Mouse (Mus musculus) kidney, embryonic 14.5 days (tissue): Measurements from ENCODE around the gene Ern1. TPM values are rescaled to one million over a fixed set of nuclear protein-coding genes. Genes with fewer than 3 reads are reported as not detected.

Experiments used
- ATAC-seq: fragments of 200-750 bp; cut with Nextera tagmentation; 2 replicates; pipeline ENCODE4 v1.8.0; 2017; ENCODE audit warnings: moderate number of reproducible peaks, mild to moderate bottlenecking, moderate TSS enrichment, moderate library complexity; ENCODE audit not compliant: low FRiP score, low TSS enrichment
- H3K27ac ChIP-seq: fragments of 300-500 bp; sonication (generic); 2 replicates; pipeline ENCODE4 v1.5.1; 2014; ENCODE audit warnings: low read depth, mild to moderate bottlenecking, low read length, moderate library complexity, mixed read lengths
- H3K27me3 ChIP-seq: fragments of 300-500 bp; sonication (generic); 2 replicates; pipeline ENCODE4 v1.6.1; 2014; ENCODE audit warnings: mild to moderate bottlenecking, low read length; ENCODE audit not compliant: control insufficient read depth, insufficient read depth
- H3K36me3 ChIP-seq: fragments of 300-500 bp; sonication (generic); 2 replicates; pipeline ENCODE4 v1.6.1; 2014; ENCODE audit warnings: low read length, mixed read lengths; ENCODE audit not compliant: control insufficient read depth, insufficient read depth
- H3K4me1 ChIP-seq: fragments of 300-500 bp; sonication (generic); 2 replicates; pipeline ENCODE4 v1.6.1; 2014; ENCODE audit warnings: low read length, mixed read lengths; ENCODE audit not compliant: control insufficient read depth, insufficient read depth
- H3K4me2 ChIP-seq: fragments of 300-500 bp; sonication (generic); replicated peaks from 2 replicates; pipeline ENCODE4 v1.6.1; 2014; ENCODE audit warnings: low read depth, mild to moderate bottlenecking, low read length
- H3K4me3 ChIP-seq: fragments of 300-500 bp; sonication (generic); 2 replicates; pipeline ENCODE4 v1.5.1; 2014; ENCODE audit warnings: mild to moderate bottlenecking, low read length
- H3K9ac ChIP-seq: fragments of 300-500 bp; sonication (generic); 2 replicates; pipeline ENCODE4 v1.6.1; 2014; ENCODE audit warnings: low read depth, mild to moderate bottlenecking, low read length, moderate library complexity
- H3K9me3 ChIP-seq: fragments of 300-500 bp; sonication (generic); 2 replicates; pipeline ENCODE4 v1.6.1; 2016; ENCODE audit warnings: low read length; ENCODE audit not compliant: control insufficient read depth
- WGBS: fragments of 180-500 bp; shearing (Covaris S2); extraction: QIAGEN DNeasy Blood & Tissue Kit; methylation state at CpG from one replicate; pipeline ENCODE4 v1.1.7; 2014; 5-methylcytosine and 5-hydroxymethylcytosine counted together
- polyA plus RNA-seq: library from polyadenylated mRNA; unstranded; fragments of >200 nt; fragmentation: Nextera tagmentation; extraction: Ambion mirVana; gene quantifications from 2 replicates; pipeline ENCODE4 v1.2.1, GENCODE M21; 2014

Ern1 gene
- polyA plus RNA-seq, 1 experiment from 2014 or later = 9.0 TPM

GRCm38 (mm10) chr11:106425201-106425600 is 62.5 kb downstream of the Ern1 start:
- Histone ChIP-seq H3K27me3 (no peaks in the 10 kb centered on the region), H3K4me3 (no peak overlapping the region), H3K36me3 (peaks cover 11% of the 10 kb centered on the region; the same call in 1 of the 2 replicates), H3K4me2 (no peak overlapping the region), H3K9me3 (no peaks in the 10 kb centered on the region), H3K4me1 (no peaks in the 10 kb centered on the region), H3K27ac (no peak overlapping the region), H3K9ac (no peak overlapping the region)
- 92% methylated on average over 5 of the region's 5 CpGs for WGBS
- no peak for ATAC-seq

- Histone ChIP-seq H3K9me3 (no peaks in the 10 kb centered on the region), H3K9ac (no peak overlapping the region), H3K27ac (no peak overlapping the region), H3K4me1 (no peaks in the 10 kb centered on the region), H3K4me3 (no peak overlapping the region), H3K36me3 (peaks cover 9% of the 10 kb centered on the region; the same call in 1 of the 2 replicates), H3K4me2 (no peak overlapping the region), H3K27me3 (no peaks in the 10 kb centered on the region)
- no peak for ATAC-seq
- WGBS = 68% methylated on average over 9 of the region's 9 CpGs
Observed at GRCm38 (mm10) chr11:106419262-106420102, 68.2 kb downstream of the Ern1 start.

- H3K27ac ChIP-seq = no peak overlapping the region
- ATAC-seq = peak; percentile 76
- no peaks in the 10 kb centered on the region for H3K9me3 ChIP-seq
- H3K4me2 ChIP-seq = no peak overlapping the region
- H3K4me3 ChIP-seq = no peak overlapping the region
- H3K4me1 ChIP-seq = no peaks in the 10 kb centered on the region
- no peak overlapping the region for H3K9ac ChIP-seq
- WGBS = 40% methylated on average over 4 of the region's 4 CpGs
- H3K27me3 ChIP-seq = no peaks in the 10 kb centered on the region
- H3K36me3 ChIP-seq = peaks cover 9% of the 10 kb centered on the region; the same call in 1 of the 2 replicates
Observed at GRCm38 (mm10) chr11:106418622-106419196, 68.9 kb downstream of the Ern1 start.

GRCm38 (mm10) chr11:106417860-106418259 is 69.8 kb downstream of the Ern1 start:
- no peak overlapping the region for H3K4me2 ChIP-seq
- no peak overlapping the region for H3K4me3 ChIP-seq
- H3K27ac ChIP-seq = no peak overlapping the region
- no peak overlapping the region for H3K9ac ChIP-seq
- ATAC-seq = no peak
- peaks cover 5% of the 10 kb centered on the region; the same call in 1 of the 2 replicates for H3K36me3 ChIP-seq
- no peaks in the 10 kb centered on the region for H3K27me3 ChIP-seq
- no peaks in the 10 kb centered on the region for H3K9me3 ChIP-seq
- H3K4me1 ChIP-seq = no peaks in the 10 kb centered on the region
- 92% methylated on average over 2 of the region's 2 CpGs for WGBS

GRCm38 (mm10) chr11:106416331-106416730 is 71.3 kb downstream of the Ern1 start:
- no peak for ATAC-seq
- no peak overlapping the region for H3K9ac ChIP-seq
- H3K9me3 ChIP-seq = no peaks in the 10 kb centered on the region
- H3K27ac ChIP-seq = no peak overlapping the region
- no peak overlapping the region for H3K4me2 ChIP-seq
- H3K4me1 ChIP-seq = no peaks in the 10 kb centered on the region
- WGBS = 81% methylated on average over 3 of the region's 3 CpGs
- peaks cover 5% of the 10 kb centered on the region; the same call in 1 of the 2 replicates for H3K36me3 ChIP-seq
- H3K4me3 ChIP-seq = no peak overlapping the region
- no peaks in the 10 kb centered on the region for H3K27me3 ChIP-seq

- Histone ChIP-seq H3K36me3 (peaks cover 10% of the 10 kb centered on the region; the same call in 1 of the 2 replicates), H3K9ac (no peak overlapping the region), H3K4me2 (no peak overlapping the region), H3K27ac (no peak overlapping the region), H3K9me3 (no peaks in the 10 kb centered on the region), H3K27me3 (no peaks in the 10 kb centered on the region), H3K4me1 (no peaks in the 10 kb centered on the region), H3K4me3 (no peak overlapping the region)
- no peak for ATAC-seq
- 83% methylated on average over 3 of the region's 3 CpGs for WGBS
Observed at GRCm38 (mm10) chr11:106412641-106413360, 74.9 kb downstream of the Ern1 start.

GRCm38 (mm10) chr11:106411157-106411556 is 76.5 kb downstream of the Ern1 start:
- 92% methylated on average over 2 of the region's 2 CpGs for WGBS
- no peak overlapping the region for H3K27ac ChIP-seq
- H3K4me3 ChIP-seq = no peak overlapping the region
- H3K9ac ChIP-seq = no peak overlapping the region
- no peaks in the 10 kb centered on the region for H3K9me3 ChIP-seq
- ATAC-seq = no peak
- H3K36me3 ChIP-seq = peaks cover 24% of the 10 kb centered on the region
- no peak overlapping the region for H3K4me2 ChIP-seq
- no peaks in the 10 kb centered on the region for H3K4me1 ChIP-seq
- H3K27me3 ChIP-seq = no peaks in the 10 kb centered on the region

GRCm38 (mm10) chr11:106410507-106410906 is 77.1 kb downstream of the Ern1 start:
- H3K9ac ChIP-seq = no peak overlapping the region
- no peak overlapping the region for H3K4me2 ChIP-seq
- H3K4me1 ChIP-seq = no peaks in the 10 kb centered on the region
- H3K9me3 ChIP-seq = no peaks in the 10 kb centered on the region
- no peaks in the 10 kb centered on the region for H3K27me3 ChIP-seq
- no peak overlapping the region for H3K4me3 ChIP-seq
- H3K36me3 ChIP-seq = peaks cover 23% of the 10 kb centered on the region
- ATAC-seq = no peak
- 83% methylated on average over 3 of the region's 3 CpGs for WGBS
- no peak overlapping the region for H3K27ac ChIP-seq
